Mouse (Mus musculus) Muller cell, postnatal 12 days (primary cell): Measurements from ENCODE around the gene Cacna2d2.

Experiments used
- DNase-seq: peaks from one replicate; pipeline ENCODE4 v3.0.0-alpha.2; 2015; ENCODE audit errors: inconsistent ontology term

Gene Cacna2d2

GRCm38 (mm10) chr9:107453151-107453550 lies 53.7 kb downstream of the Cacna2d2 start:
- DNase-seq: no peak

- DNase-seq: no peak
These were observed 57.3 kb downstream of the Cacna2d2 start for GRCm38 (mm10) chr9:107456667-107457066.

- DNase-seq: no peak
These were observed 63.5 kb downstream of the Cacna2d2 start for GRCm38 (mm10) chr9:107462907-107463306.

GRCm38 (mm10) chr9:107463509-107463908 lies 64.1 kb downstream of the Cacna2d2 start:
- DNase-seq: peak; percentile 60

GRCm38 (mm10) chr9:107464130-107464529 lies 64.7 kb downstream of the Cacna2d2 start:
- DNase-seq: no peak

- DNase-seq: peak; percentile 72
These were observed 66.2 kb downstream of the Cacna2d2 start for GRCm38 (mm10) chr9:107465657-107466056.

- peak; percentile 20 for DNase-seq
These were observed 69.9 kb downstream of the Cacna2d2 start for GRCm38 (mm10) chr9:107469213-107469795.

- peak; percentile 14 for DNase-seq
These were observed 71.0 kb downstream of the Cacna2d2 start for GRCm38 (mm10) chr9:107470427-107470826.

GRCm38 (mm10) chr9:107474016-107474415 lies 74.6 kb downstream of the Cacna2d2 start:
- DNase-seq: no peak

GRCm38 (mm10) chr9:107478979-107479378 lies 79.6 kb downstream of the Cacna2d2 start:
- no peak for DNase-seq

- DNase-seq: no peak
These were observed 80.2 kb downstream of the Cacna2d2 start for GRCm38 (mm10) chr9:107479593-107479992.

- DNase-seq: no peak
These were observed 81.2 kb downstream of the Cacna2d2 start for GRCm38 (mm10) chr9:107480477-107481069.

GRCm38 (mm10) chr9:107481340-107481739 lies 81.9 kb downstream of the Cacna2d2 start:
- DNase-seq: no peak

GRCm38 (mm10) chr9:107482004-107482403 lies 82.6 kb downstream of the Cacna2d2 start:
- no peak for DNase-seq

GRCm38 (mm10) chr9:107482770-107483169 lies 83.4 kb downstream of the Cacna2d2 start:
- DNase-seq: no peak

- no peak for DNase-seq
These were observed 84.3 kb downstream of the Cacna2d2 start for GRCm38 (mm10) chr9:107483714-107484113.

GRCm38 (mm10) chr9:107484302-107484701 lies 84.9 kb downstream of the Cacna2d2 start:
- DNase-seq: peak; percentile 14

GRCm38 (mm10) chr9:107484766-107485165 lies 85.4 kb downstream of the Cacna2d2 start:
- no peak for DNase-seq

GRCm38 (mm10) chr9:107486086-107486485 lies 86.7 kb downstream of the Cacna2d2 start:
- DNase-seq: no peak

- DNase-seq: peak; percentile 39
These were observed 87.3 kb downstream of the Cacna2d2 start for GRCm38 (mm10) chr9:107486507-107487225.

- DNase-seq: no peak
These were observed 90.7 kb downstream of the Cacna2d2 start for GRCm38 (mm10) chr9:107490146-107490545.

GRCm38 (mm10) chr9:107490625-107491024 lies 91.2 kb downstream of the Cacna2d2 start:
- no peak for DNase-seq

GRCm38 (mm10) chr9:107493511-107493910 lies 94.1 kb downstream of the Cacna2d2 start:
- peak; percentile 57 for DNase-seq
